Mouse (Mus musculus) ES-E14 (cell line): ENCODE results near the gene Morc3.

Experiments used
- CHD2 ChIP-seq: IDR thresholded peaks from 2 replicates; pipeline ENCODE4 v1.6.1; 2014; ENCODE audit warnings: mild to moderate bottlenecking, low read depth, low read length, inconsistent platforms
- HCFC1 ChIP-seq: IDR thresholded peaks from 2 replicates; pipeline ENCODE4 v1.6.1; 2012; ENCODE audit warnings: low read length, inconsistent platforms, borderline replicate concordance; ENCODE audit not compliant: insufficient read depth
- MAFK ChIP-seq: IDR thresholded peaks from 2 replicates; pipeline ENCODE4 v1.6.1; 2014; ENCODE audit warnings: mild to moderate bottlenecking, low read depth, low read length, inconsistent platforms; ENCODE audit not compliant: insufficient read depth
- ZC3H11A ChIP-seq: IDR thresholded peaks from 2 replicates; pipeline ENCODE4 v1.6.1; 2012; ENCODE audit warnings: low read depth, mild to moderate bottlenecking, inconsistent platforms, low read length, borderline replicate concordance

DNA sequence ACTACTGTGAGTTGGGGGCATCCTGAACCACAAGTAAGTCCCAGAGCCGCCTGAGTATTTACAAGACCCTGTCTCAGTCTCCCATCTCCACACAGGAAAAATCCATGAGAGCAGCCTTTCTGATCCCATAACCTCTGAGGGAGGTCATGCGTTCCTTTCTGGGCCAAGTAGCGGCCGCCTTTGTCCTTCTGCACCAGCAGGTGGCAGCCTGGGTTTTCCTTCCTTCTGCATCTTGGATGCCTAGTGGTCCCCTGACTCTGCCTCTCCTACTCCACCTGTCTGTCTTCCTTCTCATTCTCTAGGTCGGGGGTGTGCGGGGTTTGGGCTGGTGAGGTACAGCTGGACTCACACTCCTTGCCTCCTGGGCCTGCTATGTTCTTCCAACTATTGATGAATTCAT is 71.1 kb downstream of the Morc3 start:
- no peak for TF ChIP-seq CHD2
- no peak for TF ChIP-seq HCFC1
- TF ChIP-seq ZC3H11A, result no peak
- TF ChIP-seq MAFK, result no peak
